Mouse (Mus musculus) testis, adult 2 months (tissue): ENCODE results near the gene Olfr427. TPM values are rescaled to one million over a fixed set of nuclear protein-coding genes. Genes with fewer than 3 reads are reported as not detected.

Experiments used
- H3K27ac ChIP-seq: fragments of 200-500 bp; 2 replicates; pipeline ENCODE4 v1.5.1; 2012; ENCODE audit warnings: low read depth, low read length; ENCODE audit not compliant: control insufficient read depth, insufficient read depth
- H3K27me3 ChIP-seq: fragments of 200-500 bp; 2 replicates; pipeline ENCODE4 v1.6.1; 2012; ENCODE audit warnings: mild to moderate bottlenecking, low read length, moderate library complexity; ENCODE audit not compliant: control insufficient read depth, insufficient read depth
- H3K36me3 ChIP-seq: fragments of 200-500 bp; 2 replicates; pipeline ENCODE4 v1.6.1; 2012; ENCODE audit warnings: mild to moderate bottlenecking, low read length; ENCODE audit not compliant: control insufficient read depth, insufficient read depth
- H3K4me1 ChIP-seq: fragments of 200-500 bp; 2 replicates; pipeline ENCODE4 v1.6.1; 2012; ENCODE audit warnings: low read length; ENCODE audit not compliant: control insufficient read depth, insufficient read depth
- H3K4me3 ChIP-seq: fragments of 200-500 bp; 2 replicates; pipeline ENCODE4 v1.5.1; 2012; ENCODE audit warnings: low read depth, mild to moderate bottlenecking, low read length, moderate library complexity, mixed read lengths; ENCODE audit not compliant: control insufficient read depth
- CTCF ChIP-seq: fragments of 200-500 bp; IDR thresholded peaks from 2 replicates; pipeline ENCODE4 v1.5.1; 2012; ENCODE audit warnings: low read depth, mild to moderate bottlenecking, inconsistent platforms, low read length, moderate library complexity; ENCODE audit not compliant: control insufficient read depth, insufficient read depth, insufficient replicate concordance
- POLR2A ChIP-seq: fragments of 200-500 bp; IDR thresholded peaks from 2 replicates; pipeline ENCODE4 v1.6.1; 2012; ENCODE audit warnings: low read depth, mild to moderate bottlenecking, inconsistent platforms, low read length, moderate library complexity; ENCODE audit not compliant: control insufficient read depth
- polyA plus RNA-seq: library from polyadenylated mRNA; depleted of rRNA; stranded (reverse); fragments of >200 nt; gene quantifications from 2 replicates; pipeline ENCODE4 v1.2.3, GENCODE M21; 2012; rRNA removed

The Olfr427 gene
- polyA plus RNA-seq, 1 experiment, result not detected

- no peak overlapping the region for H3K27ac ChIP-seq
- H3K27me3 ChIP-seq, result no peaks in the 10 kb centered on the region
- H3K4me3 ChIP-seq, result no peak overlapping the region
- H3K36me3 ChIP-seq, result no peaks in the 10 kb centered on the region
- H3K4me1 ChIP-seq, result no peaks in the 10 kb centered on the region
- TF ChIP-seq POLR2A, result no peak
Observed at GRCm38 (mm10) chr1:174141384-174141783, 44.7 kb downstream of the Olfr427 start.

- no peaks in the 10 kb centered on the region for H3K36me3 ChIP-seq
- no peak overlapping the region for H3K27ac ChIP-seq
- no peaks in the 10 kb centered on the region for H3K4me1 ChIP-seq
- no peak overlapping the region for H3K4me3 ChIP-seq
- no peaks in the 10 kb centered on the region for H3K27me3 ChIP-seq
- no peak for TF ChIP-seq CTCF
- TF ChIP-seq POLR2A, result no peak
Observed at GRCm38 (mm10) chr1:174146696-174147095, 50.0 kb downstream of the Olfr427 start.

- no peaks in the 10 kb centered on the region for H3K36me3 ChIP-seq
- H3K4me1 ChIP-seq, result no peaks in the 10 kb centered on the region
- TF ChIP-seq CTCF (no peak), POLR2A (no peak)
Observed at GRCm38 (mm10) chr1:174149289-174149688, 52.6 kb downstream of the Olfr427 start.

More at GRCm38 (mm10) chr1:174149289-174149688, 52.6 kb downstream of the Olfr427 start:
- H3K27ac ChIP-seq, result no peak overlapping the region
- H3K4me3 ChIP-seq, result no peak overlapping the region
- H3K27me3 ChIP-seq, result no peaks in the 10 kb centered on the region

Other genes with a start within 250 kb of the Olfr427 start
- 0.05 TPM in 1 of 2 replicates, not detected in the other for gene Ifi211, start 183.8 kb upstream of the Olfr427 start, polyA plus RNA-seq
- 0.13 and 0.35 TPM in 2 replicates for gene Mndal, start 154.4 kb upstream of the Olfr427 start, polyA plus RNA-seq
- 0.42 and 0.74 TPM in 2 replicates for gene Ifi203, start 154.2 kb upstream of the Olfr427 start, polyA plus RNA-seq
- gene Ifi202b, start 114.1 kb upstream of the Olfr427 start, polyA plus RNA-seq, result not detected in 2 replicates
- gene Ifi205, start 65.1 kb upstream of the Olfr427 start, polyA plus RNA-seq, result 0.11 and 0.14 TPM in 2 replicates
- gene Olfr433, start 56.2 kb upstream of the Olfr427 start, polyA plus RNA-seq, result not detected in 2 replicates
- gene Olfr432, start 47.7 kb upstream of the Olfr427 start, polyA plus RNA-seq, result not detected in 2 replicates
- gene Olfr430, start 30.3 kb upstream of the Olfr427 start, polyA plus RNA-seq, result not detected in 2 replicates
- not detected in 2 replicates for gene Olfr429, start 12.6 kb upstream of the Olfr427 start, polyA plus RNA-seq
- gene Olfr231, start 24.3 kb downstream of the Olfr427 start, polyA plus RNA-seq, result 0.12 TPM in 1 of 2 replicates, not detected in the other
- not detected in 2 replicates for gene Olfr424, start 34.6 kb downstream of the Olfr427 start, polyA plus RNA-seq
- gene Olfr420, start 58.7 kb downstream of the Olfr427 start, polyA plus RNA-seq, result not detected in 2 replicates
- gene Spta1, start 75.9 kb downstream of the Olfr427 start, polyA plus RNA-seq, result 4.4 and 5.2 TPM in 2 replicates
- not detected in 2 replicates for gene Olfr419, start 155.2 kb downstream of the Olfr427 start, polyA plus RNA-seq
- gene Mptx1, start 233.6 kb downstream of the Olfr427 start, polyA plus RNA-seq, result not detected in 2 replicates